Mouse (Mus musculus) heart, adult 8-10 months (tissue): ENCODE data around the gene Abraxas1. TPM values are rescaled to one million over a fixed set of nuclear protein-coding genes. Genes with fewer than 3 reads are reported as not detected.

Source experiments
- DNase-seq: peaks from one replicate; pipeline ENCODE4 v3.0.0; 2022; ENCODE audit warnings: low spot score
- total RNA-seq, 4 experiments: library from RNA; stranded (reverse); gene quantifications; 2 replicates each; pipeline ENCODE4 v1.2.4; 2022

Abraxas1 gene
- total RNA-seq, 4 experiments from 2014 or later, result 9.3 to 12.5 (median 10.1) TPM

DNA sequence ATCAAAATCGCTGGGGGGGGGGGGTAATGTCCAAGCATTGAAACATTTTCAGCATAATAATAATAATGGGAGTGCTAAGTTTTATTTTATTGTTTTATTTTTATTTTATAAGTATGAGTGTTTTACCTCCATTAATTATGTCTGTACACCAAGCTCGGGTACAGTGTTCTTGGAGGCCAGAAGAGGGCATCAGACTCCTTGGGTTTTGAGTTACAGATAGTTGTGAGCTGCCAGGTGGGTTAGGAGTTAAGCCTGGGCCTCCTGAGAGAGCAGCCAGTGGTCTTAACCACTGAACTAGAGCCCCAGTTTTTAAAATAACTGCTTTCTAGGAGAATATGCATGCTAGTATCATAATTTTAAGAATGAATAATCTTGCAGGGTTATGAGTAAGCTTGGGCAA is 5.2 kb upstream of the Abraxas1 start:
- no peak for DNase-seq

DNA sequence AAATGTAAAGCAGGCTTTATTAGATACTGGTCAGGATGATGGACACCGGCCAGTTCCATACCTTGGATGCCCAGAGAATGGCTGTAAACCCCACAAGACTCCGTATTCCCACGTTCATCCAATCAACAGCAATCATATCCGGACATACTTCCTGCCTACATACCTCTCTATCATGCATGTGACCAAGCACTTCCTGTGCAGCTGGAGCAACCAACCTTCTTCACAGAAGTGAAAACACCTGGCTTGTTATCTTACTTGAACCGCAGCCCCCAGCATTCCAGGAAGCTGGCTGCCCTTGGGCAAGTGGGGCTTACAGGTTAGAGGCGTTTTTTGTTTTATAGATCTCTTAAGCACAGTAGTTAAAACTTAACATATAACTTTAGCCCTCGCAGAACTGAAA is 2.1 kb upstream of the Abraxas1 start:
- no peak for DNase-seq

DNA sequence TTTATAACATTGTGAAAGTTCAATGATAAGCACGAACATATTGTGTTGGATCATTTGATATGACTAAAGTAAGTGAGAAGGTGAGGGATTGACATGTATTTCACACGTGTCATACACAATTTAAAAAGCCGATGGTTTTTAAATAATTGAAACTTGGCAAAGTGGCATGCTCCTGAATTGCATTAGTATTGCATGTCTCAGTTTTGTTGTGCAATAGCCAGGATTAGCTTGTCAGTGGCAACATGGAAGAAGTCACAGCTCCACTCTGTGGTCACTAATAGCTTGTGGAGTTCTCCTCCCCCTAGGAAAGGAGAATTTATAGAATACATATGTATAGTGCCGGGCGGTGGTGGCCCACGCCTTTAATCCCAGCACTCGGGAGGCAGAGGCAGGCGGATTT is 610 bp upstream of the Abraxas1 start:
- DNase-seq, result no peak

DNA sequence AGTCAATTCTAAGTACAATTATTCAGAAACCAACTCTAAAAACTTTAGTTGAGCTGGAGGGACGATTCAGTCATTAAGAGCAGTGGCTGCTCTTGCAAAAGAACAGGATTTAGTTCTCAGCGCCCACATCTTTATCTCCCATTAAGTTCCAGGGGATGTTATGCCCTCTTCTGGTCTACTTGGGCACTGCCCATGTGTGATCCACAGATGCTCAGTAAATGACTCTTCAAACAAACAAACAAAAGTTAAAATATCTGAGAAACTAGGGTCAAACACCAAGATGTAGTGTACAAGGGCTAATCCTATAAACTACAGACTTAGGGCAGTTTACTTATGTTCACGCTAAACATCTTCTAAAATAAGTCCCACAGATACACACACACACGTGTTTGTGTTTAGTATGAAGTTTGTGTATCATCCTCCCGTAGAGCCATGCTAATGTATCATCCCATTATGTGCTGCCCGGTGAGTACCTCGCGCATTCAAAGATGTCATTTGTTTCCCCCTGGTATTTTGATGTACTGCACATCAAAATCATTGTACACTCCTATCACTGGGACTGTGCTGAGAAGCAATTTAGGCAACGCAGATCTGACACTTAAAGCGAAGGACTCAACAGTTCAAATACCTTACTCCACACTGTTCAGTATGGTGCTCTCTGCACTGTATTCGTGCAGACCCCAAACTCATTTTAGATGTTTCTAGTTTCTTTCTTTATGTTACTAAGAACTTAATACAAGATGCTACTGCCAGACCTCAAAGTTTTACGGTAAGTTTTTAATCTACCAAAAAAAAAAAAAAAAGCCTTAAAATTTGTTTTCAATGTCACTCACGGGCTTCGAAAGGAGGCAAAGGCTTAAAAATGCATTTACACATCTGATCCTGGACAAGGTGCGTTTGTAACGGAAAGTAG is 941 bp downstream of the Abraxas1 start:
- DNase-seq, result no peak

DNA sequence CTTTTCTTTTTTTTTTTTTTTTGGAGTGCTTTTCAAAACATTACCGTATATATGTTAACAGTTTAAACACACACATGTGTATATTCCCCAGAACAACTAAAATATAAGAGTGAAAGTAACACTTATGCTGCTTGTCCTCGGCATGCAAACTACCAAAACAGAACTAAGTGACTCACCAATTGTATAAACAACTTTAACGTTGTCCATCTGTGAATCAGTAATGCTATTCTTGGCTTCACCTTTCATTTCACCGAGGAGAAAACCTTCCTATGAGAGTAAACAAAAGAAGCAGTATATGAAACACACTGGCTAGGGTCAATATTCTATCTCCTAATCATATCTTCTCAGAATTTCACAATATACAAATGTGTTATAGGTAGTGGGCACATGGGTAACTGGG is 2.4 kb downstream of the Abraxas1 start:
- no peak for DNase-seq

DNA sequence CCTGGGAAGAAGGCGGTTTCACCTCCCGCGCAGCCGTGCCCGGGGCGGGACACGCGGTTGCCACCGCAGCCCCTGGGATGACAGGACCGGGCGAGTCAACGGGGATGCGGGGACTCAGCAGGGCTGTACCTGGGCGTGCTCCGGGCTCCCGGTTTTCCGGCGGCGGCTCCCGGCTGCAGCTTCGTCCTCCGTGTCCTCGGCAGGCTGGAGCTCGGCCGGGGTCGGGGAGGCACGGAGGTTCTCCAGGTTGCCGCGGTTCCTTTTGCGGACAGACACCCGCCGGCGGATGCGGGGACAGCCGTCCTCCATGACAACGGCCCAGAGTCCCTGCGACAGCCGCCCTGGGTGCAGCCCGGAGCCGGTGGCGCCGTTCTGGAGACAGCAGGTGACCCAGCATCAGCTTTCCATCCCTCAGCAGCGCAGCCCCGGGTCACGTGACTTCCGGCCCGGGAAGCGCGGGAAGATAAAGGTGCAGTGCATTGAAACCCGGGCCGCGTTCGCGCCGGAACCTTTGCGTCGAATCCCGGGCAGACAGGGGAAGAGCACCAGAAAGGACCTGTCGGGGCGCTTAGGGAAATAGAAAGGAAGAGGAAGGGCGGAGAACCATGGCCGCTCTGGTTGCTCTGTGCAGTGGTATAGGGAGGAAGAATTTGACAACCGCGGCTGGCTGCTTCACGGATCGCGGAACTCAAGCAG is 22.5 kb downstream of the Abraxas1 start, which contains the start of the genes Helq and Mrps18c:
TSS of gene Helq (minus strand) at position 434 of the 696 bp plus-strand sequence.
TSS of gene Mrps18c (plus strand) at position 463 of the 696 bp plus-strand sequence.
- peak; percentile 86 for DNase-seq

DNA sequence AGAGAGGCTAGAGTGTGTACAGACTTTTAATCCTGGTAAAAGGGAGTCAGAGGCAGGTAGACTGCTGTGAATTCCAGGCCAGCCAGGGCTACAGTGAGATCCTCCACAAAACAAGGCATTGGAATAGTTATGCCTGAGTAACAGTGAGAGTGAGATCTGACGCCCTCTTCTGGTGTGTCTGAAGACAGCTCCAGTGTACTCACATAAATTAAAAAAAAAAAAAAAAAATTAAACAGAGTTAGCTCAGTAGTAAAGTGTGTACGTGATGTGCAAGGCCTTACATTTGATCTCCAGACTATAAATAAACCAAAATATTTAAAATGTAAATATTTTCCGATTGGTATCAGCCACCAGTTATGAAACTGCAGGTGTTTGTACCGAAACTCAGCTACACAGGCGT is 26.7 kb downstream of the Abraxas1 start:
- DNase-seq, result no peak

DNA sequence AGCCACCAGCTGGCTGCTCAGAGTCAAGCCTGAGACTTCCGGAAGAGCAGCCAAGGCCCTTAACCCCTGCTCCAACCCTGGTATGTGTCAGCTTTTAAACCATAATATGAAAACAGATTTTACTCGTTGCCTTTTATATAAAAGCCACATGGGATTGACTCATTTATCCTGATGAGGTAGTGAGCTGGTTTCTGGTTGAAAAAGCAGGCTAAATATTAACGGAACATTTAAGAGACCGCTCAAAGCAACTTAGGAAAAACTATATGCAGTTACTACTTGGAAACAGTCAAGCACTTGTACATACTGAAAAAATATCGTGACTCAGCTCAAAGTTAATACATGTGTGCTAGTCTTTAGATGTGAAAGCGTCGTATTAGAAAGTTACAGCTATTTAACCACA is 28.5 kb downstream of the Abraxas1 start:
- no peak for DNase-seq

DNA sequence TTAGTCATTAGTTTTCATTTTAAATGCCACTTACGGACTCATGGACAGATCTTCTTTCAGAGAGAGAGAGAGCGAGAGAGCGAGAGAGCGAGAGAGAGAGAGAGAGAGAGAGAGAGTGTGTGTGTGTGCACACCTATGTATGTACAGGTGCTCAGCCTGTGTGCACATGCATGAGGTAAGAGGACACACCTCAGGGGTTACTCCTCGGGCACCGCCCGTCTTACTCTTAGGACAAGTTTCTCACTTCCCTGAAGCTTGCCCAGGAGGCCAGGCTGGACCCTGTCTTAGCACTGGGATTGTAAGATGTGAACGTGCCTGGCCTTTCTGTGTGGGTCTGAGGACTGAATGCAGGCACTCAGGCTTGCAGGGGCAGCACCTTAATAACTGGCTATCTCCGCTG is 33.2 kb downstream of the Abraxas1 start:
- no peak for DNase-seq

DNA sequence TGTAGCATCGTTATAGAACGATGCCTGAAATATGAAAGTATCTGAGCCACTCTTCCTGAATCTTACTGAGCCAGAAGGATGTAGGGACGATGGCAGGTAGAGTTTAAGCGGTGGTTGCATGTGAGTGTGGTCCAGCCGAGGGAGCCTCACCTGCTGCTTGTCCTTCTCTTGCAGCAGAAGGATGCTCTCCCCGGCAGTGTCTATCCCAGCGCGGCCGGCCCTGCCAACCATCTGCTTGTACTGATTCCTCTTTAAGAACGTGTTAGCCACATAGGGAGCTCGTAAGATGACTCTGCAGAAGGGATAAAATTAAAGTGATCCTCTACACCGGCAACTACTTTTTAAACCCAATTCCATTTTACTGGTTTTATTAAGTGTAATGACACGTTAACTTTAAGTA is 41.8 kb downstream of the Abraxas1 start:
- DNase-seq, result no peak

DNA sequence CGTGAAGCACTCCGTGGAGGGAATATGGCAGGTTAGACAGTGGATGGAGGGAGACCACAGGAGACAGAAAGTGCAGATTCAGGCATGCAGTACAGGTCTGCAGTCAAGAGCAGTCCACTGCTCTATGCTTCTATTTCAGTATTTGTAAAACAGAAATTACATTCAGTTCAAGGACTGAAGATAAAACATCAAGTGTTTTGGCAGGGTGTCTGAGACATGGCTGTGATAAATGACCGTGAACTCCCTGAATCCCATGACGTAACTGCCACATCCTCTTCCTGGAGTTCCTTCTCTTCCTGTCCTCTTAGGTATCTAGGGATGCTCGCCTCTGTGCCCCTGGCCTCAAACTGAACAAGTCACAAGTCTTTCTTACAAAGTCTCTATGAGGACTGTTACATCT is 43.9 kb downstream of the Abraxas1 start:
- DNase-seq, result no peak

DNA sequence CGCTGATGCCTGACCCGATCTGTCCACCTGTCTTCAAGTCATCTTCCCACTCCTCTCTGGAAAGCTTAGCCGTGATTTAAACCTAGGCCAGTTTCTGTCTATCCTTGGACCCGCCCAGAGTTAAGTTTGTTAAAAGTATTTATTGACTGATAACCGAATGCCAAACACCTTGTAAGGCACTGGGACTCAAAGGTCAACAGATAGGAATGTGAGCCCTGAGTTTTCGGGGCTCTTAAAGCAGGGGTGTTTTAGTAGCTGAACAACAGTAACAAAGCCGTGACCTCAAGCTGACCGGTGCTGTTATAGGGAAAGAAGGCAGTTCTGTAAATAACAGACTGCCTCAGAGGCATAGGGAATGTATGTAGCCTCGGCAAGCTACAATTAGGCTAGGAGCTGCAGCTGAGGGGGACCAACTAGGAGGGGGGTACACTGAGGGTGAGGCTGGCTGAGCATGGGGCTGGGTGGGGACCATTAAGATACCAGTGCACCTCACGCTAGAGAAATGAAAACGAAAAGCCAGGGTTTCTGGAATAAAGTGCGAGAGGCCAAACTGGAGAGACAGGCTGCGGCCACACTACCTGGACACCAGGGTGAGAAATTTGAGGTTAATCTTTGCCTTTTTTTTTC is 44.9 kb downstream of the Abraxas1 start:
- no peak for DNase-seq

DNA sequence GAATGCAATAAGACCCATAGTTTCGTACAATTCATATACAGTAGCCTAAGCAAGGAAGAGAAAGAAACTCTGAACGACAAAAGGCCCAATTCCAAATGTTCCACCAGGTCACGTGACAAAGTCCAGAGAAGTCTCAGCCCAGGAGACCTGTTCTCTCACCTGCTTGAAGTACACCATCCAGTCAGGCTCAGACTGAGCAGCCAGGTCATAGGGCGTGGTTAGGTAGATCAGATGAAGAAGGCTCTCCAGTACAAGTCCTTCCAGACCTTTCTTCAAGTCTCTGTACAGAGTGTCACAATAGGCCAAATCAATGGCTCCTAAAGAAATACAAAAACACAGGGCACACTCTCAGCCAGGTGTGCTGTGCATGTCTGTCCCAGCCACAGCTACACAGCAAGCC is 49.2 kb downstream of the Abraxas1 start:
- DNase-seq, result no peak

DNA sequence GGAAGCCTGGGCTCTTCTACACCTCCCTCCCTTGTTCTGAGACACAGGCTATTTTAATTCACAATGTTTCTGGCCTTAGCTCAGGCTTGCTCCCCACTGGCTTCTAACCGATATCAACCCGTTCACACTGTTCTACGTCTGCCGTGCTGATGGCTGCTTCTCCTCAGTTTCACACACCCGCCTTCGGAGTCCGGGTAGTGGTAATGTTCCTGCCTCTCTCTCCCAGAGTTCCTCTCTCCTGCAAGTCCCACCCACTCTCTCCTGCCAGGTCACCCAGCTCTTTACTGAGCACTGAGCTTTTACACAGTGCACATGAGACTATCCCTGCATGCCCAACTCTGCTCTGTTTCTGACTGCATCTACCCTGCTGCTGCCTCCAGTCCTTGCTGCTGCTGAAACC is 54.7 kb downstream of the Abraxas1 start:
- no peak for DNase-seq

DNA sequence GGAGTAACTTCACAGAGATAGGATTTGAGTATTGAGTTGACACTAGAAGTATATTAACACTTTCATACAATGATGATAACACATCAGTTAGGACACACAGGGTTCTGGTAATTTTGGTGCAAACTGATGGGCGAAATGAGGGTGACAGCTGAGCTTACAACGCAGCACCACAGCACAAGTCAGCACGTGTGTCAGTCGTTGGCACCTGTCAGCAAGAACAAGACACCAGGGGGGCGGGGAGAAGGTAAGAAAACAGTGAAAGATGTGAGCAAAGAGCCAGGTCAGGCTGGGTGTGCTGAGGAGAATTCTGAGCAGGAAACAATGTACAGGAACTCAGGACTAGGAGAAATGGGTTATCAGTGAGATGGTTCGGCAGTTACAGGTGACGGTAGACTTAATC is 59.0 kb downstream of the Abraxas1 start:
- no peak for DNase-seq

DNA sequence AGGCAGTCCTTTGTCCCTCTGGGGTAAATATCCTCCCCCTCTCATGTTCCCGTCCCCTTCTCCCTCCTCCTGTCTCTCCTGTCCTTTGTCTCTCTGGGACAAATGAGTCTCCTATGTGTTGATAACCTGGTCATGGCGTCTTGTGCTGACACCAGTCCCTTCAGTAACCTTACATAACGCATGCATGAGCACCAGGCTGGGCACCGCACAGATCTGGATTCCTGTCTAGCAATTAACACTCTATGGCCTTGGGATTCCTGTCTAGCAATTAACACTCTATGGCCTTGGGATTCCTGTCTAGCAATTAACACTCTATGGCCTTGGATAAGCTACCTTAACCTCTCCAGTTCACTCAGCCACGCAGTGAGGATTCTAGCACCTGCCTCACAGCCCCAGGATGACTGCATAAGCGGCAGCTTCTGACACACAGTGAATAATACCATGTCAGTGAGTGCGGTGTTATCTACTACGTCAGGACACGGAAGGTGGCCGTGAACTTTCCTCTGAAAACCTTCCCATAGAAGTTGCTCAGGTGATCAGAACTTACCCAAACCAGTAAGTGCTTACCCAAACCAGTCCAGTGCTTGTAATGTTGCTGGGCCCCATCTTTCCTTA is 60.6 kb downstream of the Abraxas1 start:
- no peak for DNase-seq

DNA sequence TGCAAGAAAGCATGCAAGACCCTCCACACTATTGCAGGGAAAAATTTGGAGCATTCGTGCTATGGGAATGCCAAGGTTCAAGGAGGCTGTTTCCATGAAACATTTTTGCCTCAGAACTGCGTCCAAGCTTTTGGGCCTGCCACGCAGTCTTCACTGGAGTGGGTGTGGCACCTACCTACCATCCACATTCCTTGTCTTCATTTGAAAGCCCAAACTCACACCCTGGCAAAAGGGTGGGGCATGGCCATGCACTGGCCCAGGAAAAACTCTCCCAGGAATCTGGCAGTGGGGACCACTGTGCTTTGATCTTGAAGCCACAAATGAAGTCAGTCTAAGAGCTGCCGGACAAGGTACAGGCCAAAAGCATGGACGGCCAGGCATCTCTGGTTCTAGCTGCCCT is 62.6 kb downstream of the Abraxas1 start:
- DNase-seq, result no peak

Other genes with a start within 250 kb of the Abraxas1 start
- 1 to 10 TPM in 3 of 4 experiments, under 1 TPM in 1; 0.50 to 2.1 (median 1.1) TPM for gene Plac8, start 248.7 kb downstream of the Abraxas1 start, total RNA-seq
- gene Coq2, start 145.8 kb downstream of the Abraxas1 start, total RNA-seq, result 100 to 1,000 TPM; 110 to 120 (median 111) TPM
- 1 to 10 TPM in 3 of 4 experiments, under 1 TPM in 1; 0.98 to 2.6 (median 1.1) TPM for gene Hpse, start 101.2 kb downstream of the Abraxas1 start, total RNA-seq
- gene Helq, start 22.4 kb downstream of the Abraxas1 start, total RNA-seq, result 1 to 10 TPM; 2.7 to 5.2 (median 2.8) TPM
- 100 to 1,000 TPM in 1 of 4 experiments, 10 to 100 TPM in 3; 78.4 to 102 (median 88.9) TPM for gene Mrps18c, start 22.3 kb downstream of the Abraxas1 start, total RNA-seq
- gene Gpat3, start 24.7 kb upstream of the Abraxas1 start, total RNA-seq, result 10 to 100 TPM; 20.5 to 28.0 (median 23.1) TPM